Mouse (Mus musculus) stomach, embryonic 14.5 days (tissue): ENCODE results near the gene Eps8l2. TPM values are rescaled to one million over a fixed set of nuclear protein-coding genes. Genes with fewer than 3 reads are reported as not detected.

Experiments used
- ATAC-seq: fragments of 200-750 bp; cut with Nextera tagmentation; 2 replicates; pipeline ENCODE4 v1.8.0; 2017; ENCODE audit warnings: low read depth, moderate TSS enrichment; ENCODE audit not compliant: insufficient number of reproducible peaks, insufficient read depth, low FRiP score
- H3K27ac ChIP-seq: fragments of 300-500 bp; sonication (generic); 2 replicates; pipeline ENCODE4 v1.5.1; 2014; ENCODE audit warnings: mild to moderate bottlenecking, low read length, moderate library complexity, mixed read lengths
- H3K27me3 ChIP-seq: fragments of 300-500 bp; sonication (generic); 2 replicates; pipeline ENCODE4 v1.6.1; 2014; ENCODE audit warnings: low read length, control low read depth, mixed read lengths; ENCODE audit not compliant: control insufficient read depth, insufficient read depth
- H3K36me3 ChIP-seq: fragments of 300-500 bp; sonication (generic); 2 replicates; pipeline ENCODE4 v1.6.1; 2014; ENCODE audit warnings: mild to moderate bottlenecking, control low read depth, low read length, moderate library complexity, mixed read lengths; ENCODE audit not compliant: control insufficient read depth, insufficient read depth
- H3K4me1 ChIP-seq: fragments of 300-500 bp; sonication (generic); 2 replicates; pipeline ENCODE4 v1.6.1; 2014; ENCODE audit warnings: low read length, control low read depth, mixed read lengths; ENCODE audit not compliant: control insufficient read depth, insufficient read depth
- H3K4me2 ChIP-seq: fragments of 300-500 bp; sonication (generic); replicated peaks from 2 replicates; pipeline ENCODE4 v1.6.1; 2014; ENCODE audit warnings: low read depth, low read length, control low read depth
- H3K4me3 ChIP-seq: fragments of 300-500 bp; sonication (generic); 2 replicates; pipeline ENCODE4 v1.5.1; 2014; ENCODE audit warnings: low read depth, low read length, control low read depth
- H3K9ac ChIP-seq: fragments of 300-500 bp; sonication (generic); replicated peaks from 2 replicates; pipeline ENCODE4 v1.6.1; 2014; ENCODE audit warnings: low read depth, mild to moderate bottlenecking, control low read depth, low read length, moderate library complexity, mixed read lengths
- H3K9me3 ChIP-seq: fragments of 300-500 bp; sonication (generic); 2 replicates; pipeline ENCODE4 v1.6.1; 2016; ENCODE audit warnings: low read depth, low read length, control low read depth; ENCODE audit not compliant: control insufficient read depth
- WGBS: fragments of 180-500 bp; shearing (Covaris S2); extraction: QIAGEN DNeasy Blood & Tissue Kit; methylation state at CpG from one replicate; pipeline ENCODE4 v1.1.7; 2014; 5-methylcytosine and 5-hydroxymethylcytosine counted together
- polyA plus RNA-seq: library from polyadenylated mRNA; unstranded; fragments of >200 nt; fragmentation: Nextera tagmentation; extraction: Ambion mirVana; gene quantifications from 2 replicates; pipeline ENCODE4 v1.2.1, GENCODE M21; 2014

Eps8l2 gene
- polyA plus RNA-seq, 1 experiment from 2014 or later, result 28.1 TPM

- Histone ChIP-seq H3K27me3 (no peaks in the 10 kb centered on the region), H3K4me3 (peak overlapping the region; percentile 65), H3K4me1 (peaks cover 14% of the 10 kb centered on the region), H3K9me3 (no peaks in the 10 kb centered on the region), H3K4me2 (peak overlapping the region; percentile 100), H3K36me3 (peaks cover 22% of the 10 kb centered on the region), H3K27ac (peak overlapping the region; percentile 99), H3K9ac (peak overlapping the region; percentile 87)
- 4% methylated on average over 29 of the region's 35 CpGs for WGBS
- ATAC-seq, result peak; percentile 2; the same call in 1 of the 2 replicates
Observed at GRCm38 (mm10) chr7:141326546-141327446, 11.9 kb upstream of the Eps8l2 start.

GRCm38 (mm10) chr7:141327469-141328372 lies 11.0 kb upstream of the Eps8l2 start, which contains the start of the genes Deaf1 and Tmem80:
Deaf1 (minus strand) TSS chr7:141327690.
Tmem80 (plus strand) TSS chr7:141327739.
- WGBS, result under 1% methylated on average over 105 of the region's 105 CpGs
- Histone ChIP-seq H3K4me2 (peak within 1 kb of the TSS; percentile 100), H3K27me3 (no peaks in the 10 kb centered on the region), H3K9me3 (no peaks in the 10 kb centered on the region), H3K4me1 (peaks cover 14% of the 10 kb centered on the region), H3K27ac (peak within 1 kb of the TSS; percentile 99), H3K4me3 (peak within 1 kb of the TSS; percentile 65), H3K9ac (peak within 1 kb of the TSS; percentile 87), H3K36me3 (peaks cover 15% of the 10 kb centered on the region)
- ATAC-seq, result peak; percentile 95

- H3K4me3 ChIP-seq, result peak overlapping the region; percentile 65
- H3K4me1 ChIP-seq, result peaks cover 14% of the 10 kb centered on the region
- peaks cover 14% of the 10 kb centered on the region for H3K36me3 ChIP-seq
- whole genome bisulfite sequencing, result 13% methylated on average over 24 of the region's 24 CpGs
- H3K27ac ChIP-seq, result peak overlapping the region; percentile 99
- H3K27me3 ChIP-seq, result no peaks in the 10 kb centered on the region
- H3K9ac ChIP-seq, result peak overlapping the region; percentile 87
- ATAC-seq, result peak; percentile 7
- no peaks in the 10 kb centered on the region for H3K9me3 ChIP-seq
- peak overlapping the region; percentile 46 for H3K4me2 ChIP-seq
Observed at GRCm38 (mm10) chr7:141328373-141328990, 10.2 kb upstream of the Eps8l2 start.

- Histone ChIP-seq H3K4me3 (no peak overlapping the region), H3K4me1 (peaks cover 13% of the 10 kb centered on the region), H3K36me3 (peaks cover 14% of the 10 kb centered on the region; the same call in 1 of the 2 replicates), H3K27me3 (no peaks in the 10 kb centered on the region), H3K27ac (no peak overlapping the region), H3K4me2 (no peak overlapping the region), H3K9me3 (no peaks in the 10 kb centered on the region), H3K9ac (no peak overlapping the region)
- no peak for ATAC-seq
Observed at GRCm38 (mm10) chr7:141330706-141331105, 8.0 kb upstream of the Eps8l2 start.

GRCm38 (mm10) chr7:141331990-141332389 lies 6.7 kb upstream of the Eps8l2 start:
- ATAC-seq, result no peak
- no peak overlapping the region for H3K9ac ChIP-seq
- 76% methylated on average over 6 of the region's 6 CpGs for whole genome bisulfite sequencing
- H3K4me1 ChIP-seq, result peaks cover under 1% of the 10 kb centered on the region; the same call in 1 of the 2 replicates
- no peak overlapping the region for H3K4me2 ChIP-seq
- H3K36me3 ChIP-seq, result peaks cover 14% of the 10 kb centered on the region; the same call in 1 of the 2 replicates
- no peak overlapping the region for H3K4me3 ChIP-seq
- no peak overlapping the region for H3K27ac ChIP-seq
- no peaks in the 10 kb centered on the region for H3K27me3 ChIP-seq
- no peaks in the 10 kb centered on the region for H3K9me3 ChIP-seq

GRCm38 (mm10) chr7:141335044-141335579 lies 3.6 kb upstream of the Eps8l2 start:
- no peak overlapping the region for H3K9ac ChIP-seq
- WGBS, result 83% methylated on average over 2 of the region's 2 CpGs
- H3K4me1 ChIP-seq, result 0 out of 2 replicates have a peak, but pooled peaks cover 2% of the 10 kb centered on the region
- no peaks in the 10 kb centered on the region for H3K9me3 ChIP-seq
- H3K27ac ChIP-seq, result no peak overlapping the region
- no peaks in the 10 kb centered on the region for H3K27me3 ChIP-seq
- H3K4me3 ChIP-seq, result no peak overlapping the region
- ATAC-seq, result no peak
- H3K4me2 ChIP-seq, result no peak overlapping the region
- peaks cover 14% of the 10 kb centered on the region; the same call in 1 of the 2 replicates for H3K36me3 ChIP-seq

GRCm38 (mm10) chr7:141335682-141336081 lies 3.0 kb upstream of the Eps8l2 start:
- Histone ChIP-seq H3K27ac (no peak overlapping the region), H3K36me3 (peaks cover 14% of the 10 kb centered on the region; the same call in 1 of the 2 replicates), H3K9ac (no peak overlapping the region), H3K4me2 (no peak overlapping the region), H3K4me1 (0 out of 2 replicates have a peak, but pooled peaks cover 4% of the 10 kb centered on the region), H3K9me3 (no peaks in the 10 kb centered on the region), H3K27me3 (no peaks in the 10 kb centered on the region), H3K4me3 (no peak overlapping the region)
- ATAC-seq, result no peak
- 87% methylated on average over 4 of the region's 4 CpGs for WGBS
